Mouse (Mus musculus) heart, postnatal 14 days (tissue): ENCODE results near the gene Dennd5a. TPM values are rescaled to one million over a fixed set of nuclear protein-coding genes. Genes with fewer than 3 reads are reported as not detected.
A peak's percentile ranks its signal among the peaks of the same experiment; 100 is the strongest.
"Not testable (repeated sequence)": the region's sequence is repeated elsewhere in the genome, so short reads cannot be mapped to it uniquely, and the experiment has no call there.

Experiments
- DNase-seq, 2 experiments: peaks; one replicate each; pipeline ENCODE4 v3.0.0; 2021 to 2022
- intact Hi-C: fragments of 180-260 bp; cut with DNase I; formaldehyde crosslinking; loops from one replicate; pipeline ENCODE4 v1.15.1; 2025
- long read RNA-seq, 2 experiments: library from polyadenylated mRNA; stranded (forward); transcript quantifications; one replicate each; pipeline ENCODE4 v2.0.0; 2021
- total RNA-seq, 2 experiments: library from RNA; stranded (reverse); gene quantifications; 2 replicates each; pipeline ENCODE4 v1.2.3; 2021

Gene Dennd5a
- total RNA-seq = 100 to 1,000 TPM; 151 to 158 TPM
- long read RNA-seq, experiment 1, full-length matches to known transcripts = 55 of 118 reads
- long read RNA-seq, experiment 1, partial matches to known transcripts = 55 of 118 reads
- long read RNA-seq, experiment 1, other reads (novel, unspliced or antisense) = 8 of 118 reads
- long read RNA-seq, experiment 2, full-length matches to known transcripts = 59 of 120 reads
- long read RNA-seq, experiment 2, partial matches to known transcripts = 55 of 120 reads
- long read RNA-seq, experiment 2, other reads (novel, unspliced or antisense) = 6 of 120 reads

- DNase-seq = peak; percentile 85 to 87
- intact Hi-C loops = loop anchor here (10.0 kb wide), 1 partner anchor 165 kb away; no protein-coding TSS in a partner anchor
Observed at GRCm38 (mm10) chr7:109959716-109960612, at the start of gene Dennd5a. Gene Dennd5a, minus strand, starts transcription at chr7:109960470.

GRCm38 (mm10) chr7:110009084-110009483 is 48.8 kb upstream of the Dennd5a start:
- DNase-seq = no peak
- intact Hi-C loops = no loop called here

GRCm38 (mm10) chr7:110008513-110008912 is 48.2 kb upstream of the Dennd5a start:
- intact Hi-C loops = no loop called here

GRCm38 (mm10) chr7:110006471-110007195 is 46.4 kb upstream of the Dennd5a start:
- intact Hi-C loops = no loop called here
- DNase-seq = no peak

More at GRCm38 (mm10) chr7:110008513-110008912, 48.2 kb upstream of the Dennd5a start:
- DNase-seq = no peak

- intact Hi-C loops = no loop called here
- no peak for DNase-seq
Observed at GRCm38 (mm10) chr7:110005976-110006375, 45.7 kb upstream of the Dennd5a start.

- intact Hi-C loops = no loop called here
Observed at GRCm38 (mm10) chr7:110002968-110003367, 42.7 kb upstream of the Dennd5a start.

GRCm38 (mm10) chr7:110002092-110002491 is 41.8 kb upstream of the Dennd5a start:
- intact Hi-C loops = no loop called here
- DNase-seq = no peak

More at GRCm38 (mm10) chr7:110002968-110003367, 42.7 kb upstream of the Dennd5a start:
- DNase-seq = peak; percentile 57 to 62

GRCm38 (mm10) chr7:109998388-109998787 is 38.1 kb upstream of the Dennd5a start:
- no peak for DNase-seq
- intact Hi-C loops = no loop called here

GRCm38 (mm10) chr7:109993157-109993959 is 33.1 kb upstream of the Dennd5a start:
- peak; percentile 24 to 70 for DNase-seq
- intact Hi-C loops = no loop called here

GRCm38 (mm10) chr7:109991286-109991685 is 31.0 kb upstream of the Dennd5a start:
- intact Hi-C loops = no loop called here
- no peak for DNase-seq

GRCm38 (mm10) chr7:109986775-109987174 is 26.5 kb upstream of the Dennd5a start, which contains the start of gene Tmem41b:
Gene Tmem41b, minus strand, starts transcription at chr7:109986929.
- intact Hi-C loops = loop anchor here (2.0 kb wide), 2 partner anchors 32 to 74 kb away; partner anchors contain the start of genes Ipo7 and Zfp143
- not testable (repeated sequence) for DNase-seq

- peak; percentile 99 for DNase-seq
- intact Hi-C loops = loop anchor here (2.0 kb wide), 2 partner anchors 33 to 75 kb away; partner anchors contain the start of genes Ipo7 and Zfp143
Observed at GRCm38 (mm10) chr7:109986133-109986669, 25.9 kb upstream of the Dennd5a start.

- DNase-seq = no peak
- intact Hi-C loops = loop anchor here (2.0 kb wide), 2 partner anchors 33 to 75 kb away; partner anchors contain the start of genes Ipo7 and Zfp143
Observed at GRCm38 (mm10) chr7:109985661-109986132, 25.4 kb upstream of the Dennd5a start.

- DNase-seq, intact Hi-C loops: not testable (repeated sequence)
Observed at GRCm38 (mm10) chr7:109984608-109985007, 24.3 kb upstream of the Dennd5a start.

- peak in 1 of 2 experiments; percentile 41 for DNase-seq
- intact Hi-C loops = not testable (repeated sequence)
Observed at GRCm38 (mm10) chr7:109977131-109977530, 16.9 kb upstream of the Dennd5a start.

GRCm38 (mm10) chr7:109975966-109976715 is 15.9 kb upstream of the Dennd5a start:
- intact Hi-C loops = no loop called here
- DNase-seq = no peak

- intact Hi-C loops = loop anchor here (5.0 to 10.0 kb wide), 2 partner anchors 175 to 262 kb away; no protein-coding TSS in a partner anchor
- DNase-seq = no peak
Observed at GRCm38 (mm10) chr7:109969542-109969941, 9.3 kb upstream of the Dennd5a start.

- peak; percentile 42 to 64 for DNase-seq
Observed at GRCm38 (mm10) chr7:109968924-109969450, 8.7 kb upstream of the Dennd5a start.

More at GRCm38 (mm10) chr7:109968924-109969450, 8.7 kb upstream of the Dennd5a start:
- intact Hi-C loops = loop anchor here (5.0 to 10.0 kb wide), 2 partner anchors 174 to 262 kb away; no protein-coding TSS in a partner anchor
